Mouse (Mus musculus): ENCODE results near the gene Sgo1.

DNA sequence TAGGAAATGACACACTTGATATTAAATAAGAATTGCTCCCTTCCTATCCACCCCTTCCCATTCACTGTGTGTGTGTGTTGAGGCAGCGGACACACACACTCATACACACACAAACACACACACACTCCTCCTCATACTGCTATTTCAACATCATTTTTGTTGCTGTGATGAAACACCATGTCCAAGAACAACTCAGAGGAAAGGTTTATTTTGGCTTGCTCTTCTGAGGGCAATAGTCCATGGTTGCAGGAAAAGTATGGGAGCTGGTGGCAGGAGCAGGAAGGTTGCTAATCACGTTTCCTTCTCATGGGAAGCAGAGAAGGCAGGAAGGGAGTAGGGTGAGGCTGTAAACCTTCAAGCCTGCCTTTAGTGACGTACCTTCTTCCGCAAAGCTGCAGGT, 45.8 kb downstream of the Sgo1 start:
- TF ChIP-seq ZNF384 (IDR thresholded peaks at IDR 0.05; ENCODE audit: low read depth, low read length) (no peak), MYB (IDR thresholded peaks at IDR 0.05; ENCODE audit: low read depth, low read length) (no peak), TAL1 (IDR thresholded peaks at IDR 0.05; ENCODE audit: low read length) (no peak), E2F4 (IDR thresholded peaks at IDR 0.05; ENCODE audit: borderline replicate concordance, low read depth, low read length) (no peak), MAZ (IDR thresholded peaks at IDR 0.05; ENCODE audit: low read depth, low read length) (no peak), USF2 (IDR thresholded peaks at IDR 0.05; ENCODE audit: borderline replicate concordance in 1 of 2, insufficient read depth in 1 of 2, low read depth in 1 of 2, low read length in 2 of 2) (no peak), POLR2AphosphoS5 (IDR thresholded peaks at IDR 0.05; ENCODE audit: borderline replicate concordance, low read depth, low read length) (no peak), POLR2A (IDR thresholded peaks at IDR 0.05; ENCODE audit: control insufficient read depth in 1 of 2, insufficient read depth in 1 of 2, low read depth in 1 of 2, low read length in 2 of 2, poor library complexity in 1 of 2) (no peak), CTCF (IDR thresholded peaks at IDR 0.05 in 2 of 3, conservative IDR thresholded peaks at IDR 0.05 in 1 of 3; ENCODE audit: control insufficient read depth in 1 of 3, insufficient read depth in 1 of 3, low read depth in 2 of 3, low read length in 3 of 3, poor library complexity in 1 of 3, severe bottlenecking in 1 of 3) (no peak)
